Mouse (Mus musculus) kidney, adult 9 months (tissue): Measurements from ENCODE around the gene Fam83e.

ENCODE experiments used
- DNase-seq: peaks from one replicate; pipeline ENCODE4 v3.0.0; 2022

The Fam83e gene

DNA sequence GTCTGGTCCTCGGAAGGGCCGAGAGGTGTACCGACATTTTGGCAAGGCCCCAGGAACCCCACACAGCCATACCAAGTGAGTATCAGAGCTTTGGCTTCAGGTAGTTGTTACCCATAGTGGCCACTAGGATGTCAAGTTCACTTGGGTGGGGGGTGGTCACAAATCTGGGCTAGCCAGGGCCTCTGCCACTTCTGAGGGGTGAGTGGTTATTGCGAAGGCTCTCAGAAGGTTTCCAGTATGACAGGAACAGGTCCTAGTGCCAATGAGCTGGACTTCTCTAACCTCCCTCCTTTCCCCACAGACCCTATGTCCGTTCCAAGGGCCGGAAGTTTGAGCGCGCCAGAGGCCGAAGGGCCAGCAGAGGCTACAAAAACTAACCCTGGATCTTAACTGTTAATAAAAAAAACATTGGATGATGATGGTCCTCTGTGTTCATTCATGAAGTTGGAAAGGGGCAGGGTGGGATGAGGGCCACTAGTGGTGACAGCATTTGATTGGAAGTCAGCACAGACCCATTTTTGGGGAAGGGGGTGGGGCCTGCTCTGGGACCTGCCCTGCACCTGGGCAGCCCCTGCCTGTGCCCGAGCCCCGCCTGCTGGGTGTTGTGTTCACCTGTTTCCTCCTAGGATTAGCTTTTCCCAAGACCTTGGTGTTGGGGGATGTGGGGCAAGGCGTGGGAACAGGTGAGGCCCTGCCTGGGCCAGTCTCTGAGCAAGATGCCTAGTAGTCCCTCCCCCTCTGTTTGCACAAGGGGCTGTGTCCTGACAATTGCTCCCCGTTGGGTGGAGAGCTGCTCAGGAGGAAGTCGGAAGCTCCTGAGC is at the start of gene Fam83e:
Gene Fam83e, plus strand, starts transcription at position 800 of the 821 bp plus-strand sequence.
- no peak for DNase-seq

DNA sequence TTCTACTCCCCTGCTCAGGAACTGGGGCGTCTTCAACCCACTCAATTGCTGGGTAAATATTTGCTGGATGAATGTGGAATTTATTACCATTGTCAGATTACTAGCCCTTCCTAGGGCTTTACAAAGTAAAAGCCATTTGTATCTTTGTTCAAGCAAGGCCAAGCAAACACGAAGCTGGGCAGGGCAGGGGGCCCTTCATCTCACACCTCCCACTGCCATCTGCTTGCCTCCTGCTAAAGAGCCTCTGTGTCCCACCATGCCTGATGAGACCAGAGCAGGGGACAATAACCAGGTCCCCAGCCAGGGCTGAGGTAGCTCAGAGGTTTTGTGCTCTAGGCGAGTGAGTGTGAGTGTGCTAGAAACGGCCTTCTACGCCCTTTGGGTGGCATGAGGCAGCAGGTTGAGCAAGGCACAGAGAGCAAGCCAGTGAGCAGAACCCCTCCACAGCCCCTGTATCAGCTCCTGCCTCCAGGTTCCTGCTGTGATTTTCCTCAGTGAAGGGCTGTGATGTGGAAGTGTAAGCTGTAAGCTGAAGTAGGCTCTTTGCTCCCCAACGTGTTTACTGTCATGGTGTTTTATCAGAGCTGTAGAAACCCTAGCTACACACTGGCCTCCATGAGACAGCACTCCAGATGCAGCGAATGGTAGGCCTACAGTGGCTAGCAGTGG is 43.3 kb upstream of the Fam83e start:
- no peak for DNase-seq

DNA sequence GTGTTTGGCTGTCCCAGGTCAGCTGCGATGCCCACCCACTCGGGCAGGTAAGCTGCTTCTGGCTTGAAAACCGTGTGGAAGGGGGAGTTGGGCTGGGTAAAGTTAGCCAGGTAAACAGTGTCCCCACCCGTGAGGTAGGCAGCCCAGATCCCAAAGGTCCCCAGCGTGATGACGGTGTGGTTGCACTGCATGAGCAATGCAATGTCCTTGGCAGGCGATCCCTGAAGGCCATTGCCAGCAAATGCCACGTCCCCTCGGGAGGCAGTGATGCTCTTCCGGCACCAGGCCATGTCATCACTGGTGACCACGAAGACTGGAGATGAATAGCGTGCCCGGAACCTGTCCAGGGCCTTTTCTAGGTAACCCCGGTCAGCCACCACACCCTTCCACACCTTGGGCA is 42.5 kb upstream of the Fam83e start:
- no peak for DNase-seq

DNA sequence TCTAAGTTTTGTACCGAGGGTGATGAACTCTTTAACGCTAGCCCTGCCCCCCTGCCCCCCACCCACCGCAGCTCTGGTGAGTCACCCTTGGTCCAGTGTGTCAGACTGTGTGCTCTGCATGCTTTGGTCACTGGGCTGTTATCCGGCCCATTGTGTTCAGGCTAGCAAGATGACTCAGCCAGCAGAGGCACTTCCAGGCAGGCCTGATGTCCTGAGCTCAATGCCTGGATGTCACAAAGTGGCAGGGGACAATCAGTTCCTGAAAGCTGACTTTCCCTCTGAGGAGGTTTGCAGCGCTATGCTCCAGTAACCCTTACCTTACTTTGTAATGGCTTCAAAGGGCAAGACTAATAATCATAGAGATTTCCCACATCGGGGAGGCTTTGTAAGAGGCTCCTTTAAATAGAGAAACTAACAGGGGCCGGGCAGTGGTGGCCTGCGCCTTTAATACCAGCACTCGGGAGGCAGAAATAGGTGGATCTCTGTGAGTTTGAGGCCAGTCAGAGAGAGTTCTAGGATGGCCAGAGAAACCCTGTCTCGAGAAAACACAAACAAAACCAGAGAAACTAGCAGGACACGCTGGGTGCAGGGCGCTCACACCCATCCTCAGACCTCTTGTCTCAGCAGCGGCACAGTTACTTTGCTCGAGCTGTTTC is 40.9 kb upstream of the Fam83e start:
- DNase-seq, result peak; percentile 45

DNA sequence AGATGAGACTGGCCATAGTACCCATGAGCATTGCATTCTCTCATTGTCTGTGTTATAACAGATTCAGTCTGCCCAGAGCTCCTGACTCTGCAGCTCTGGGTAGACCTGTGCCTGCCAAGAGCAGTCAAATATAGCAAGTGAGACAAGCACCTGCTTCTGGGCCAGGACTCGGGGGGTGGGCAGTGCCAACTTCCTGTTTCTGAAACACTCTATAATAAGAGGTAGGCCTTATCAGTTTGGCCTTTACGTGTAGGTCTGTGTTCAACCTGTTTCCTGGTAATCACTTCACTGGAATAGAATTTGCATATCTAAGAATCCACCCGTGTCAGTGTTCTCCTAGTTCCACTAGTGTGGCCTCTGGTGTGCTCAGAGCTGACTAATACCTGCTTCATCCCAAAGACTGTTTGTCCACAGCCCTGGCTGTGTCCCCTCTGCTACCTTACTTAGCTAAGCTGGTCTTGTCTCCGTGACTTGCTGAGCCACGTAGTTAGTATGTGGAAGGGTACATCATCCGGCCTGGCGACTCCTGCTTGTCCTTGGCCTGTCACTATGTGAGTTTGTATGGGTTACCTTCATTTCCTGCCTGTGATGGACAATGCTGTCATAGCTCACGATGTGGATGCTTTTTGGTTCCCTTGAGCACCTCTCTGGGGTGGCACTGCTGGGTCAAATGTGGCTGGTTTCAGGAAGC is 39.8 kb upstream of the Fam83e start:
- no peak for DNase-seq

DNA sequence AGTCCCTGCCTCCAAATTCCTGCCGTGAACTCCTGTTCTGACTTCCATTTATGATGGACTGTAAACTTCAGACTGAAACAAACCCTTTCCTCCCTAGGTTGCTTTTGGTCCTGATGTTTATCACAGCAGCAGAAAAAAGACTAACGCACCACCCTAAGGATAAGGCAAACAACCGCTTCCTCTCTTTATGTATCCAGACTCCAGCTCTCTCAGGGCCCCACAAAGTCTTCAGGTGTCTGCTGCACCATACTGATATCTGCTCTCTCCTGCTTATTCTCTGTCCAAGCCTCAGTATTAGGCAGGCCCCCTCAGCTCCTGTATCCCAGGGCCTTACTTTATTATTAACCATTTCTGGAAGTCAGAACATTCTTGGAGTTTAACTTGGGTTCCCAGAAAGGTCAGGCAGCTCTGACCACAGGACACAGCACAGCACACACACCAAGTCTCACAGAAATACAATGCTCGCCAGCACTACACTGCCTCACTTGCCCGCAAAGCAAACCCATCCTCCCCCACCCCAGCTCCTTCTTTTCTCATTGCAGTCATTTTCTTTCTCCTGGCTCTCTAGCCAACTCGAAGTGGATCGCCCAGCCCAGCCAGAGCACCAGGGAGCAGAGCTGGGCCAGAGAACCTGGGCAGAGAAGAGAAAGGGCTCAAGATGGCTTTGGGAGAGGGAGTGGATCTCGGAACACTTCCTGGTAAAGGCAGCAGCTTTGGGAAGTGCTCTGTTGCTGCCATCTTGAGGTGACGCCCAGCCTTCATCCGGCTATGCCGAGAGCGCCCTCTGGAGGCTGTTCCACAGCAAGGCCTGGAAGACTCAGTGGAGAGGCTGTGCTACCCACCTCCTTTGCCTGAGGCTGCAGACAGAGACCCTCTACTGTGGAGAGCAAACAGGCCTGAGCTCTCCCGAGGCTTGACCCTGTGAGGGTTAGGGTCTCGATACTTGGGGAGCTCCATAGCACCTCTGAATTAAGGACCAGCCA is 38.6 kb upstream of the Fam83e start:
- DNase-seq, result peak; percentile 88

DNA sequence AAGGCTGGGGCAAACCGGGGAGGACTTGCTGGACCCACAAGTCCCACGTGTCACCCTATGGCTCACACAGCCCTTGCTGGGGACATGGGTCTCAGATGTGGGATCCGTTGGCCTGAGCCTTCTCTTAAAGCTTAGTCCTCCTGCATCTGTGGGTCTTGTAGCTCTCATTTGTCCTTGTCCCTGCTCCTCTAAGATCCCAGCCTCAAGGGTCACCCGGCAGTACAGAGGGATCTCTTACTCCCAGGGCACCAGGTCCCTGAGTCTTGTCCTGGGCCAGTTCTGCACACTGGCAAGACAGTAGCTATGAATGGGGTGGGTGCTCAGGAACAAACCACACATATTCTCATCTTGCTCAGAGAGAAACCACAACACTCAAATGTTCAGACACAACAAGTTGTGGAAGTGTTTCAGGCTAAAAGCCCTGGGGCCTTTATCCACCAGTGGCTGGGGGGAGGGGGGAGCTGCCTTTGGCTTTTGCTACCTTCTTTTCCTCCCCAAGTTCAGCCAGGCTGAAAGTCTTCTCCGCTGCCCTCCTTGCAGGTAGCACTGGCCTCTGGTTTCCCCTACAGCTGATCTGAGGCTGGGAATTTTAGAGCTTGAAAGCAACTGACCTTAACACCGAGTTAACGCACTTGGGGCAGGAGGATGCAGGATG is 37.5 kb upstream of the Fam83e start, which contains the start of gene Ntn5:
Gene Ntn5, plus strand, starts transcription at position 627 of the 655 bp plus-strand sequence.
- DNase-seq, result no peak

DNA sequence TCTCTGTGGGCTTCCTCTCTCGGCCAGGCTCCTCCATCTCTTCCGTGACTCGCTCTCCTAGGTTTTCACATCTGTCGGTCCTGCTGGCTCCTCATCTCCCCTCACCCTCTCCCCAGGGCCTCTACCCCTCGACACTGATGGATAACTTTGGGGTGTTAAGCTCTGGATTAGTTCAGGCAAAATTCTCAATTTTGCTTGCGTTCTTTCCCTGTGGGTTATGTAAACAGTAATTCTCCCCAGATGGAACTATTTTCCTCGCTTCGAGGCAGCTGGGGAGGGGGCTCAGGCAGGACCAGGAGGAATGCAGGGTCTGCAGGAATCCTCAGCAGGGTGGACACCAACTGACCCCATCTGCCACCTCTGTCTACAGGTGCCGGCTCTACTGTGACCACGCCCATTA is 35.2 kb upstream of the Fam83e start:
- no peak for DNase-seq

DNA sequence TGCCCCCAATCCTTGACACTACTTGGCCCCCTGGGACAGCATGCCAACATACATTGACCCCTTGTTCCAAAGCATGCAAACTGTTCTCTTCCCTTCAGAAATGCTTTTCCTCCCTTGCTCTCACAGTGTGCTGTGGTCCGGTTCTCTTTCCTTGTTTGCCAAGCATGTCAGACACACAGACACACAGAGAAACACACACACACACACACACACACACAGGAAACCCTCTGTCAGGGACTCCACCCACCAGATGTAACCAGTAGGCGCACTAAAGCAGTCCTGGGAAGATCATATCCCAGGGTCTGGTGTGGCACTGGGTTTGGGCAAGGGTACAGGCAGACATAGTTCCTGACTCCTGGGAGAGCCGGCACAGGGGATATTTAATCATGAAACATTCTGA is 34.2 kb upstream of the Fam83e start:
- DNase-seq, result peak; percentile 26

DNA sequence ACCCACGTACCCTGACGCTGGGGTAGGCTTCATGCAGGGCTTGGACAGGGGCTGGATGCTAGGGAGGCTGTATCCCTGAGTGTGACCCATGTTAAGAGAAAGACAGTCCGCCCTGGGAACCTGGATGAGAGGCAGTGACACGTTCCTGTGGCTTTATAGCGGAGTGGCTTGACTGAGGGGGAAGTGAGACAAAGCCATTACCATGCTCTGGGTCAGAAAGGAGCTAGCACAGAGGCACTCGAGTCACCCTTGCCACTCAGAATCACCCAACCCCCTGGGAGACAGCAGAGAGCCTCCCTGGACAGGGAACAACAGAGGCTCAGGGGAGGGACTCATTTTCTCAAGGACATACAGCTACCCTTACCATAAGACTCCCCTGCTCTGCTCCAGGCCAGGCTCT is 31.9 kb upstream of the Fam83e start:
- DNase-seq, result no peak

DNA sequence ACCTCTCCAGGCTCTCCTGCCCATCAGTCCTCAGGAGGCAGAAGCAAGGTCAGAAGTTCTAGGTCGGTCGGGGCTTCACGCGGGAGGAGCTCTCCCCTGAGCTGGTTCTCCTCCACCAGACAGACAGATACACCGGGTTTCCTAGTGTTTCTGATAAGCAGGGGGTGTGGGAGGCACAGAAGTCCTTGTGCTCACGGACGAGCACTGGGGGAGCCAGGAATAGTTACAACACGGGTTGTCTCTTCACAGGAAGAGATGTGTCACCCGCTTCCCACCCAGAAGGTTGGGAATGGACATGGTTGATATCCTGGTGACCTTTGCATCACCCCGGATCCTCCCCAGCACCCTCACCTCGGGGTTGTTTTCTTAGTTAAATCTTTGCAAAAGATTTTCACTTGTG is 31.2 kb upstream of the Fam83e start:
- peak; percentile 38 for DNase-seq

DNA sequence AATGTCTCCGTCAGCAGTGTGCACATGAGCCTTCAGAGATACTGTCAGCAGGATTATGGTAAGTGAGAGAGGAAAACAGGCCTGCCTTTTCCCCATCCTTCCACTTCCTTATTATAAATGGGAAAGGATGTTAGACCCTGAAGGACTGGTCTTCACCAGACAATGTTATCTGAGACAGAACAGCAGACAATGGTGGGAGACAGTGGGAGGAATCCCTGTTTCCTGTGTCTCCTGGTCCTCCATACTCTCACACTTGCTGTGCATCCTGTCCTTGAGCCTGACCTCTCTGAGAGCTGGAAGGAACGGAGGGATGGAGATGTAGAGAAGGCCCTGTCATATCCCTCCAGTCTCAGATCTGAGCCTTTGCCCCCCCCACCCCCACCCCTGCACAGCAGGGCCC is 28.6 kb upstream of the Fam83e start:
- no peak for DNase-seq

DNA sequence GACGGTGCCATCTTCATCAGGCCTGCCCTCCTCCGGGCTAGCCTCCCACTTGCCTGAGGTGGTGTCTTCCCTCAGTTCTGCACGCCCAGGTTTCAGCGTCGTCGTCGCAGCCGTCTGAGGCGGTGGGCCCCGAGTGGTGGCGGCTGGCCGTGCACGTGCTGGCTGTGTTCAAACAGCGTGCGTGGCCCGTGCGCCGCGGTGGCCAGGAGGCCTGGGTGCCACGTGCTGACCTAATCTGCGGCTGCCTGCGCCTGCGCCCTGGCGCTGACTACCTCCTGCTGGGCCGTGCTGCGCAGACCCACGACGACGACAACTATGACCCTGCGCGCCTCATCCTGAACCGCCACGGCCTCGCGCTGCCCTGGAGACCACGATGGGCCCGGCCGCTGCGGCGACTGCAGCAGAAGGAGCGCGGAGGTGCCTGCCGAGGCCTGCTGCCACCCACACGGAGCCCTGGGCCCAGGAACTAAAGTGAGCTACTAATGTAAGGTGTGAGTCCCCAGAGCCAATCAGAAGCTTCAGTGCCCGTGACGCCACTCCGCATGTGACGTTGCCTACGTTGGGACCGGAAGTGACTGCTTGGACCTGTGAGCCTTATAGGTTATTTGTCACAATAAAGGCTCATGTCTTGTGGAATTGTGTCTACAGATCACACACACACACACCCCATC is 27.0 kb upstream of the Fam83e start, which contains the start of gene Sec1:
Gene Sec1, minus strand, starts transcription at position 482 of the 671 bp plus-strand sequence.
- no peak for DNase-seq

DNA sequence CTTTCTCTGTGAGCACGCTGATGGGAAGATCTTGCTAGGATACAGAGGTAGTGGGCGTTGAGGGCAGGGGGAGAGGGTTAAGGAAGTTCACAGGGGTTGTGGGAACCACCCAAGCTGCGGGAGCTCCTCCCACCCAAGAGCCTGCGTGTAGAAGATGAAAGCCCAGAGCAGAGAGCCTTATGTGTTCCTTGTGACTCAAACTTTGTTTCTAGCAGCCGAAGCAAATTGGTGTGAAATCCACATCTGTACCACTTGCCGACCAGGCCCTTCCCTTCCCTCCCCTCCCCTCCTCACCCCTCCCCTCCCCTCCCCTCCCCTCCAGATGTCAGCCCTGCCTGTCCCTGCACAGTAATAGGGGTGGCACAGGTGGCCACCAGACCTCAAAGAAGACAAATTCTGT is 25.9 kb upstream of the Fam83e start:
- no peak for DNase-seq

DNA sequence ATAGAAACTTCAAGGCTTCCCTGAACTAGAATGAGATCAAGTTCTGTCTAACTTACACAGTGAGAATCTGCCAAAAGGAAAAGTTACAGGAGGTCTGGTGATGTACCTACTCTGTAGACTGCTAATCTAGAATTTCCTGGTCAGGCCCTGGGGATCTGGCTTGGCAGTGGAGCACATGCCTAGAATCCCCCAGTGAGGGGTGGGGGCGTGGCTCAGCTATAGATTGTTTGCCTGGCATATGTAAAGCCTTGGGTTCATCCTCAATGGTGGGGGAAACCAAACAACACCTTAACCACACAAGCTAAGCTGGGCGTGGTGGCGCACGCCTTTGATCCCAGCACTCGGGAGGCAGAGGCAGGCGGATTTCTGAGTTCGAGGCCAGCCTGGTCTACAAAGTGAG is 23.1 kb upstream of the Fam83e start:
- DNase-seq, result no peak

DNA sequence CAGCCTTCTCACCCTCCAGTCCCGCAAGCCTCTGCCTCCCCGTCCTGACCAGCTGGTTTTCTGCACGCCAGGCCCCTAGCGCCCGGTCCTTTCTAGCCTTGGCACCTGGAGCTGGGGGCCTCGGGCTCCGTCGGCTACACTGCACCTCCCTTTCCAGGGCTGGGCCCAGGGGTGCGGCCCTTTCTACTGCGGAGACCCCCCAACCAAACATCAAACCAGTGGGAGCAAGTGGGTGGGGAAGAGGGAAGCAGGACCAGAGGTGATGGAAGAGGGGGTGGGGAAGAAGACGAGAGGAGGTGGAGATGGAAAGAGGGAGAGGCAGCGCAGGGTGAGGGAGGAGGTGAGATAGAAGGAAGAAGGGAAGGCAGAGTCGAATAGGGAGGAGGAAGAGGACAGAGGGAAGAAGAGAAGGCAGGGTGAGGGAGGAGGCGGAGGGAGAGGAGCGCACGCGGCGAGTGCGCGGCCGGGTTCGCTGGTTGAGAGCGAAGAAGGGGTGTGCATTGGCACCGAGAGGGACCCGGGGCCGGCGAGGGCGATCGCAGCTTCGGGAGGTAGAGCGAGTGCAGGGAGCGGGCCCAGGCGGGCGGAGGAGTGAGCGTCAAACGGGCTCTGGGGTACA is 21.4 kb upstream of the Fam83e start, which contains the start of gene Car11:
Gene Car11, plus strand, starts transcription at position 321 of the 619 bp plus-strand sequence.
- no peak for DNase-seq

DNA sequence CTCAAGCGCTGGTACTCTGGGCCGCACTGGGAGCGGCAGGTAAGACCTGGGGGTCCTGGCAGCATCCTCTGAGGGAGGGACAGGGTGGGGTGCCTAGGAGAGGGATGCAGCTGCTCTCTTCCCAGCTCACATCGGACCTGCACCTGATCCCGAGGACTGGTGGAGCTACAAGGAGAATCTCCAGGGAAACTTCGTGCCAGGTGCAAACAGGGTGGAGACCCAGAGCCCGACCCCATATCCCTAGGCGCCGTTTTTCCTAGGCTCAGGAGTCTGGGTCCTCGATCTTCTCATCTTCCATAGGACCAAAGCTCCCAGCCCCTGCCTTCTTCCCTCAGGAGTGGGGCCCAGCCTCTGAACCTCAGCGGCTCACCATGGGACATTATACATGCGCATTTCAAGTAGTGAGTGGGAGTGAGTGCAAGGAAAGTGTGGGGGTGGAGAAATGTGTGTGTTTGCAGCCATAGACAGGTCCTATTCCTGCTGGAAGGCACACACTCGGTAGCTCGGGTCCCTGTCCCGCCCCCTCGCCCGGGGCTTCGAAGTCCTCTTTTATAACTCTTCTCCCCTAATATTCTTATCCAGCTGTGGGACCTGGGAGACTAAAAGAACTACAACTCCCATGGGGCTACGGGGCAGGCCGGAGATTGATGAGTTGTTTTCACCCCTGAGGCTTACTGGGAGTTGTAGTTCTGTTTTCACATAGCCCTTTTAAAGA is 20.6 kb upstream of the Fam83e start:
- DNase-seq, result peak; percentile 91

DNA sequence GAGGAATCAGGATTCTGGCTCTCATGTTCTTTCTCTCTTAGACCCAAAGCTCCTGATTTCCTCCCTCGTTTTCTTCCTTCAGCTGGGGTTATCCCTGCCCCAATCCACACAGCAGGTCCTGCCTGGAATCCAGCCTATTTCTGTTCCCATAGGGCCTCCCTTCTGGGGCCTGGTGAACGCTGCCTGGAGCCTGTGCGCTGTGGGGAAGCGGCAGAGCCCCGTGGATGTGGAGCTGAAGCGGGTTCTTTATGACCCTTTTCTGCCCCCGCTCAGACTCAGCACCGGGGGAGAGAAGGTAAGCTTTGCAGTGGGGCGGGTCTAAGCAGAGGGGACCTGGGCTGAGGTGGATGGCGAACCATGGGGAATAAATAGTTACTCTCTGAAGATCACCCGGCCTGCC is 19.9 kb upstream of the Fam83e start:
- no peak for DNase-seq

DNA sequence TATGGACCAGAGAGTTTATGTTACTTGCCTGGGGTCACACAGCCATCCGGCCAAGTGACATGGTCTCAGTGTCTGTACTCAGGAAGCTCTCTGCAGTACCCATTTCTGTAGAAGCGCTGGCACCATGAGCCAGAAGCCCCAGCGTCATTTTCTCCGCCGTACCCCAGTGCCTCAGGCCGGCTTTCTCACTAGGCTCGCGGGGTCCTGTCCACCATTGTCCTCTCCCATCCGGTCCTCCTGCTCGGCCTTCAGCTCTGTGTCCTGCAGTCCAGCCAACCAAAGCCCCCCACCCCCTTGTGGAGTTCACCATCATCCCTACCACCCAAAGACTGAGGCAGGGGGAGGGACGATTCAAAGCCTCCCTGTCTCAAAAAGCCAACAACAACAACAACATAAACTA is 19.4 kb upstream of the Fam83e start:
- no peak for DNase-seq

DNA sequence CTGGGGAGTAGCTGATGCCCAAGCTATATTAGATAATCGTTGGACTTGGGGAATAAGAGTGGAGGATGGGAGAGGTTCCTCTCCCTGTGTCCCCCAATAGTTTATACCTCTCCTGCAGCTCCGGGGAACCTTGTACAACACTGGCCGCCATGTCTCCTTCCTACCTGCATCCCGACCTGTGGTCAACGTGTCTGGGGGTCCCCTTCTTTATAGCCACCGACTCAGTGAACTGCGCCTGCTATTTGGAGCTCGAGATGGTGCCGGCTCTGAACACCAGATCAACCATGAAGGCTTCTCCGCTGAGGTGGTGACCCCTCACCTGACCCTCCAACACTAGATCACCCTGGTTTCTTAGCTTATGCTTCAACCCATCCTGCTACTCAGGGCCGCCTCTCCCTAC is 18.7 kb upstream of the Fam83e start:
- DNase-seq, result no peak
